Mouse (Mus musculus) embryonic facial prominence, embryonic 12.5 days (tissue): ENCODE results near the gene Mia3. TPM values are rescaled to one million over a fixed set of nuclear protein-coding genes. Genes with fewer than 3 reads are reported as not detected.
A peak's percentile ranks its signal among the peaks of the same experiment; 100 is the strongest.

ENCODE experiments used
- ATAC-seq: fragments of 200-750 bp; cut with Nextera tagmentation; 2 replicates; pipeline ENCODE4 v1.8.0; 2017; ENCODE audit not compliant: insufficient number of reproducible peaks, insufficient read depth, low FRiP score, low TSS enrichment
- H3K27ac ChIP-seq: fragments of 300-500 bp; sonication (generic); 2 replicates; pipeline ENCODE4 v1.5.1; 2016; ENCODE audit warnings: mild to moderate bottlenecking
- H3K27me3 ChIP-seq: fragments of 300-500 bp; sonication (generic); 2 replicates; pipeline ENCODE4 v1.6.1; 2016; ENCODE audit warnings: mild to moderate bottlenecking, moderate library complexity
- H3K36me3 ChIP-seq: fragments of 300-500 bp; sonication (generic); 2 replicates; pipeline ENCODE4 v1.6.1; 2016; ENCODE audit warnings: mild to moderate bottlenecking
- H3K4me1 ChIP-seq: fragments of 300-500 bp; sonication (generic); 2 replicates; pipeline ENCODE4 v1.6.1; 2016
- H3K4me2 ChIP-seq: fragments of 300-500 bp; sonication (generic); replicated peaks from 2 replicates; pipeline ENCODE4 v1.6.1; 2016; ENCODE audit warnings: mild to moderate bottlenecking, moderate library complexity
- H3K4me3 ChIP-seq: fragments of 300-500 bp; sonication (generic); 2 replicates; pipeline ENCODE4 v1.5.1; 2016; ENCODE audit warnings: mild to moderate bottlenecking
- H3K9ac ChIP-seq: fragments of 300-500 bp; sonication (generic); 2 replicates; pipeline ENCODE4 v1.6.1; 2016; ENCODE audit warnings: mild to moderate bottlenecking, moderate library complexity
- H3K9me3 ChIP-seq: fragments of 300-500 bp; sonication (generic); 2 replicates; pipeline ENCODE4 v1.6.1; 2016; ENCODE audit warnings: mild to moderate bottlenecking, moderate library complexity
- WGBS: fragments of 180-500 bp; shearing (Covaris S2); methylation state at CpG from one replicate; pipeline ENCODE4 v1.1.7; 2016; 5-methylcytosine and 5-hydroxymethylcytosine counted together
- polyA plus RNA-seq: library from polyadenylated mRNA; unstranded; fragments of >200 nt; fragmentation: Nextera tagmentation; extraction: Ambion mirVana; gene quantifications from 2 replicates; pipeline ENCODE4 v1.2.1, GENCODE M21; 2016

The Mia3 gene
- polyA plus RNA-seq, 1 experiment from 2014 or later = 128 TPM

DNA sequence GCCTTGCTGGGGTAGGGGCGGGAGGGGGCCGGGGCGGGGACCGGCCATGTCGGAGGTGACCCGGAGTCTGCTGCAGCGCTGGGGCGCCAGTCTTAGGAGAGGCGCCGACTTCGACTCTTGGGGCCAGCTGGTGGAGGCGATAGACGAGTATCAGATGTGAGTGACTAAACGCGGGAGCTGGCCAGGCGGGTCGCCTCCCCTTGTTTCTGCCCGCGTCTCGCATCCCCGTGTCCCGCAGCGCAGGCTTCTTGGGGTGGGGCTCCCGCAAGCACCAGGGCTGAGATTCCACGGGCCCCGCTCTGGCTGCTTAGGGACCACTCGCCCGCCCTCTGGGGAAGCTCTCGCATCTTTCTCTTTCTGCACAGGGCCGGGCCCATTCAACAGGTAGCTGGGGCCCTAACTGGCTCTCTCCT is 71.9 kb downstream of the Mia3 start:
- no peaks in the 10 kb centered on the region for H3K9me3 ChIP-seq
- H3K4me2 ChIP-seq = peak overlapping the region; percentile 51
- H3K4me3 ChIP-seq = peak overlapping the region; percentile 49
- no peaks in the 10 kb centered on the region for H3K4me1 ChIP-seq
- peak; percentile 1; the same call in 1 of the 2 replicates for ATAC-seq
- no peaks in the 10 kb centered on the region for H3K27me3 ChIP-seq
- under 1% methylated on average over 30 of the region's 30 CpGs for WGBS
- H3K27ac ChIP-seq = peak overlapping the region; percentile 41; the same call in 1 of the 2 replicates
- no peaks in the 10 kb centered on the region for H3K36me3 ChIP-seq
- peak overlapping the region; percentile 50 for H3K9ac ChIP-seq

DNA sequence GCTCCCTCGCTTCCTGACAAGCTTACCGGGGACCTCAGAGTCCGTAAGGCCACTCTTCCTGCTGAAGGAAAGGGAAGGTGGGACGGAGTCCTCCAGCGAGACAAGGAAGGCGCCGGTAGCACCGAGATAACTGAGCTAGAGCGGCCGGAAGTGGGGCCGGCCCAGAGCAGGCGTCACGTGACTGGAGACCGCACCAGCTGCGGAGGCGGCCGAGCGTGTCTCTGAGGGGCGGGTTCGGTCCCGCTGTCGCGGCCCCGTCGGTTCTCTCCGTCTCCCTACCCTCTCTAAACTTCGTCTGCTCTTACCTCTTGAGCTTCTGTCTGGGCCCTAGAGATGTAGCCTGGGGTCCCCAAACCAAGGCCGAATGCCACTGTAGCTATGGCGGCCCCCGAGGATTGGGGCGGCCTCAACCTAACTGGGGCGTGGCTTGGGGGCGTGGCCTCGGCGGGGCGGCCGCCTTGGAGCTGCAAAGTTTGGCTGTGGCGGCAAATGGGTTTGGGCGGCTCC is 72.4 kb downstream of the Mia3 start, which contains the start of gene Brox:
Brox (minus strand) TSS at position 393 of the 507 bp plus-strand sequence.
- Histone ChIP-seq H3K9me3 (no peaks in the 10 kb centered on the region), H3K36me3 (no peaks in the 10 kb centered on the region), H3K4me2 (peak within 1 kb of the TSS; percentile 51), H3K4me1 (no peaks in the 10 kb centered on the region), H3K27ac (peak within 1 kb of the TSS; percentile 47), H3K4me3 (peak within 1 kb of the TSS; percentile 49), H3K27me3 (no peaks in the 10 kb centered on the region), H3K9ac (peak within 1 kb of the TSS; percentile 50)
- peak; percentile 78 for ATAC-seq
- under 1% methylated on average over 39 of the region's 39 CpGs for WGBS

DNA sequence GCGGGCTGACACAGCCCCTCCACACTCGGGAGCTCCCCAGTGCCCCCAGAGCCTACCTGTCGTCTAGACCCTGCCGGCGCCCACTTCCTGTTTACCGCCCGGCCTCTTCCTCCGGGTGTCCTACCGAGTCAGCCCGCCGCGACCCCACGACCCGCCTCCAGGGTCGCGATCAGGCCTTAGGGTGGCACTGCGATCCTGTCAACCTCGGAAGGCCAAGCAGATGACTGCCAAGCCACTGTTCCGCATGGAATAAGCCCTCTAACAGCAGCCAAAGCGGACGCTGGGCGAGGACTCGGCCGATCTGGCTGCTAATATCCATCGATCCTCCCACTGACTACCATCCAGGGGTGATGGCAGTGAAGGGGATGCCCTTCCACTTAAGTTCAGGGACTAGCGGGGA is 72.9 kb downstream of the Mia3 start, which contains the start of gene Aida:
Aida (plus strand) TSS at position 126 of the 400 bp plus-strand sequence.
- Histone ChIP-seq H3K27me3 (no peaks in the 10 kb centered on the region), H3K9me3 (no peaks in the 10 kb centered on the region), H3K4me2 (peak within 1 kb of the TSS; percentile 51), H3K27ac (peak within 1 kb of the TSS; percentile 47), H3K4me3 (peak within 1 kb of the TSS; percentile 49), H3K9ac (peak within 1 kb of the TSS; percentile 50), H3K36me3 (no peaks in the 10 kb centered on the region), H3K4me1 (no peaks in the 10 kb centered on the region)
- under 1% methylated on average over 26 of the region's 26 CpGs for WGBS
- ATAC-seq = no peak

DNA sequence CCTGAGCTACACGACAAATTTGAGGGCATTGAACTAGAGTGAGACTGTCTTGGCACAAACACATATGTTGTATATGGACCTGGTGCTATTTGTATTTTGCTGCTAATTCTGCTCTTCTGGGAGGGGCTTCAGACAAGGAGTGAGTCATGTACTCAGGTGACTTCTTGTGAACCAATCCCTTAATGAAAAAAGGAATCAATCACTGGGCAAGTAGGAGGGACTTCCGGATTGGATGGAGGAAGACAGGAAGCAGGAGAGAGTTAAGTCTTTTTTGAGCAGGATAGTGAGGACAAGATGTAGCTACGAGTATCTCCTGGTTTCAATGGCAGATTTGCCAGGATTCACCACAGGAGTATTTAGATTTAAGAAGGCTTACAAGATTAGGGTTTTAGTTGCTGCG is 79.8 kb downstream of the Mia3 start:
- no peaks in the 10 kb centered on the region for H3K27me3 ChIP-seq
- no peak overlapping the region for H3K4me3 ChIP-seq
- peaks cover 51% of the 10 kb centered on the region for H3K36me3 ChIP-seq
- H3K9me3 ChIP-seq = no peaks in the 10 kb centered on the region
- H3K4me1 ChIP-seq = no peaks in the 10 kb centered on the region
- H3K9ac ChIP-seq = no peak overlapping the region
- no peak overlapping the region for H3K27ac ChIP-seq
- WGBS = 94% methylated on average over 4 of the region's 4 CpGs
- H3K4me2 ChIP-seq = no peak overlapping the region
- no peak for ATAC-seq

DNA sequence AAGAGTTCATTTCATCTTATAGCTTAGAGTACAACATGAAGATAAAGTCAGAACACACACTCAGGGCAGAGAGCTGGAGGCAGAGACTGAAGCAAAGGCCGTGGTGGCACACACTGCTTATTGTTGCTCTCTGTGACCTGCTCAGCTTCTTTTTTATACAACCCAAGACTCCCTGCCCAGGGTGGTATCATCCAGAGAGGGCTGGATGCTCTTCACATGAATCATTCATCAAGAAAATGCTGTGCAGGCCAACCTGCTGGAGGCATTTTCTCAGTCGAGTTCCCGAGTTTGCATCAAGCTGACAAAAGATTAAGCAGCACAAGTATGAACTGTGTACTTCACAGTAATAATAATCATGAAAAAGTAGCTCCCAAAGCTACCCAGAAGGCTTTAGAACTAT is 81.0 kb downstream of the Mia3 start:
- Histone ChIP-seq H3K27me3 (no peaks in the 10 kb centered on the region), H3K27ac (no peak overlapping the region), H3K36me3 (peaks cover 61% of the 10 kb centered on the region), H3K4me3 (no peak overlapping the region), H3K9me3 (no peaks in the 10 kb centered on the region), H3K4me1 (no peaks in the 10 kb centered on the region), H3K4me2 (no peak overlapping the region), H3K9ac (no peak overlapping the region)
- 82% methylated on average over 3 of the region's 3 CpGs for whole genome bisulfite sequencing
- no peak for ATAC-seq

Other genes with a start within 250 kb of the Mia3 start
- 18.6 and 19.1 TPM in 2 replicates for gene Disp1, start 148.0 kb downstream of the Mia3 start, polyA plus RNA-seq
- 71.1 and 71.6 TPM in 2 replicates for gene Aida, start 73.0 kb downstream of the Mia3 start, polyA plus RNA-seq
- 42.5 and 43.1 TPM in 2 replicates for gene Brox, start 72.3 kb downstream of the Mia3 start, polyA plus RNA-seq
- 24.6 and 25.1 TPM in 2 replicates for gene Taf1a, start 19.4 kb upstream of the Mia3 start, polyA plus RNA-seq
- 0.18 and 0.74 TPM in 2 replicates for gene Hhipl2, start 48.7 kb upstream of the Mia3 start, polyA plus RNA-seq